Mouse (Mus musculus): ENCODE data around the gene Sox30. TPM values are rescaled to one million over a fixed set of nuclear protein-coding genes. Genes with fewer than 3 reads are reported as not detected.

Gene Sox30
- total and polyA plus RNA-seq, 3 experiments: not detected

DNA sequence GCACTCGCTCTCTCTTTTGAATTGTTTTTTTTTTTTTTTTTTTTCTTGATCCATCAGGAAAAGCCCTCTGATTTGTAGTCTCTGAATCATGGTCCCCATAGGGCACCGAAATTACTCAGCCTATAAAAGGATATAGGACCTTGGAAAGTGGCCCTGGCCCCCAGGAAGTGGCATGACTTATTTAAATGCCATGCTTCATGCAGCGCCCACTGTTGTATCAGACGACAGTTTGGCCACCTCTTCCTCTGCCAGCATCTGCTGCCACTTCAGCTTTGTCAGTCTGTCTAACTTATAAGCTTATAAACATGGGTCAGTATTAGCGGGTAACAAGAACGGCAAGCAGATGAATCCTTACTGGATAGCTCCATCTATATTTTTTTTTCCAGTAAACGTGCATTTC is 52.8 kb downstream of the Sox30 start:
- H3K4me3 ChIP-seq (replicated peaks in 1 of 3; ENCODE audit: low read depth in 2 of 3, low read length in 2 of 3, poor library complexity in 1 of 3): no peak overlapping the region
- TF ChIP-seq NRF1 (IDR thresholded peaks at IDR 0.05; ENCODE audit: low read depth, low read length): no peak
- no peak for TF ChIP-seq RAD21 (IDR thresholded peaks at IDR 0.05; ENCODE audit: low read depth, low read length)
- no peak for TF ChIP-seq ZNF384 (IDR thresholded peaks at IDR 0.05; ENCODE audit: low read depth, low read length)
- TF ChIP-seq USF2 (conservative IDR thresholded peaks at IDR 0.05; ENCODE audit: low read depth, low read length): no peak
- no peak for TF ChIP-seq ZKSCAN1 (IDR thresholded peaks at IDR 0.05; ENCODE audit: borderline replicate concordance, low read depth, low read length)
- TF ChIP-seq MEF2A (IDR thresholded peaks at IDR 0.05; ENCODE audit: borderline replicate concordance, low read depth, low read length): no peak
- no peak for TF ChIP-seq SIN3A (IDR thresholded peaks at IDR 0.05; ENCODE audit: low read length)
- no peak for TF ChIP-seq JUND (conservative IDR thresholded peaks at IDR 0.05; ENCODE audit: low read depth, low read length)
- TF ChIP-seq TCF12 (IDR thresholded peaks at IDR 0.05; ENCODE audit: low read depth, low read length): no peak
- no peak for TF ChIP-seq TBP (conservative IDR thresholded peaks at IDR 0.05; ENCODE audit: low read depth, low read length)
- TF ChIP-seq ZMIZ1 (IDR thresholded peaks at IDR 0.05; ENCODE audit: low read depth, low read length): no peak
- no peak for TF ChIP-seq PAX5 (IDR thresholded peaks at IDR 0.05; ENCODE audit: low read length)
- no peak for TF ChIP-seq CTCF (conservative IDR thresholded peaks at IDR 0.05 in 1 of 2, IDR thresholded peaks at IDR 0.05 in 1 of 2; ENCODE audit: low read depth in 2 of 2, low read length in 2 of 2)
- TF ChIP-seq ELF1 (IDR thresholded peaks at IDR 0.05; ENCODE audit: low read depth, low read length): no peak
- no peak for TF ChIP-seq EP300 (IDR thresholded peaks at IDR 0.05; ENCODE audit: low read length)
- TF ChIP-seq POLR2A (IDR thresholded peaks at IDR 0.05; ENCODE audit: low read depth, low read length): no peak
- no peak for TF ChIP-seq JUN (IDR thresholded peaks at IDR 0.05; ENCODE audit: insufficient read depth, low read depth, low read length)
- no peak for TF ChIP-seq KAT2A (IDR thresholded peaks at IDR 0.05; ENCODE audit: insufficient replicate concordance, low read length)
- no peak overlapping the region for H3K9ac ChIP-seq (ENCODE audit: insufficient read depth, low read depth)
- no peak for DNase-seq (ENCODE audit: extremely low read depth)
- in situ Hi-C loops (cut with MboI; ENCODE audit: low pct_ligation_motif_present, low pct_unique_long_range_greater_than_20kb, low sequenced_read_pairs) (loop anchor here (10.0 kb wide), 1 partner anchor 162 kb away; no protein-coding TSS in a partner anchor), dilution Hi-C loops (cut with MboI; ENCODE audit: extremely low pct_ligation_motif_present, extremely low pct_unique_long_range_greater_than_20kb, low sequenced_read_pairs) (no loop called here)
- no peaks in the 10 kb centered on the region for H3K27me3 ChIP-seq (replicated peaks)
- peaks cover 0 to 15% of the 10 kb centered on the region in 2 experiments; a peak in 2 of 4 replicates for H3K4me1 ChIP-seq (ENCODE audit: control insufficient read depth in 1 of 2, insufficient read depth in 2 of 2)
- H3K27ac ChIP-seq (ENCODE audit: insufficient read depth, low read depth): no peak overlapping the region
- H3K36me3 ChIP-seq (replicated peaks in 1 of 2; ENCODE audit: control insufficient read depth in 1 of 2, insufficient read depth in 1 of 2, low read length in 1 of 2): no peaks in the 10 kb centered on the region
- no peaks in the 10 kb centered on the region for H3K79me2 ChIP-seq (replicated peaks; ENCODE audit: control insufficient read depth, extremely low read depth, insufficient read depth, poor library complexity, severe bottlenecking)
- no peak overlapping the region for H3K4me2 ChIP-seq (ENCODE audit: insufficient read depth, low read depth, poor library complexity, severe bottlenecking)
- no peaks in the 10 kb centered on the region for H3K9me3 ChIP-seq (replicated peaks; ENCODE audit: low read length)

GRCm38 (mm10) chr11:46036374-46036773 is 56.3 kb downstream of the Sox30 start:
- Histone ChIP-seq H3K79me2 (replicated peaks; ENCODE audit: control insufficient read depth, extremely low read depth, insufficient read depth, poor library complexity, severe bottlenecking) (no peaks in the 10 kb centered on the region), H3K36me3 (replicated peaks in 1 of 2; ENCODE audit: control insufficient read depth in 1 of 2, insufficient read depth in 1 of 2, low read length in 1 of 2) (no peaks in the 10 kb centered on the region), H3K4me2 (ENCODE audit: insufficient read depth, low read depth, poor library complexity, severe bottlenecking) (no peak overlapping the region), H3K27ac (ENCODE audit: insufficient read depth, low read depth) (no peak overlapping the region), H3K27me3 (replicated peaks) (no peaks in the 10 kb centered on the region), H3K4me3 (replicated peaks in 1 of 3; ENCODE audit: low read depth in 2 of 3, low read length in 2 of 3, poor library complexity in 1 of 3) (no peak overlapping the region), H3K9me3 (replicated peaks; ENCODE audit: low read length) (no peaks in the 10 kb centered on the region), H3K4me1 (ENCODE audit: control insufficient read depth in 1 of 2, insufficient read depth in 2 of 2) (peaks cover 0 to 15% of the 10 kb centered on the region in 2 experiments; a peak in 2 of 4 replicates), H3K9ac (ENCODE audit: insufficient read depth, low read depth) (no peak overlapping the region)
- dilution Hi-C loops (cut with MboI; ENCODE audit: extremely low pct_ligation_motif_present, extremely low pct_unique_long_range_greater_than_20kb, low sequenced_read_pairs): no loop called here
- TF ChIP-seq TCF12 (IDR thresholded peaks at IDR 0.05; ENCODE audit: low read depth, low read length) (no peak), USF1 (IDR thresholded peaks at IDR 0.05; ENCODE audit: low read depth, low read length) (no peak), MAFK (IDR thresholded peaks at IDR 0.05; ENCODE audit: insufficient replicate concordance, low read length) (no peak), POLR2AphosphoS2 (IDR thresholded peaks at IDR 0.05; ENCODE audit: low read depth, low read length) (no peak), ZNF384 (IDR thresholded peaks at IDR 0.05; ENCODE audit: low read depth, low read length) (no peak), HCFC1 (IDR thresholded peaks at IDR 0.05; ENCODE audit: low read depth, low read length) (no peak), EP300 (IDR thresholded peaks at IDR 0.05; ENCODE audit: low read length) (no peak), CHD1 (IDR thresholded peaks at IDR 0.05; ENCODE audit: low read depth, low read length) (no peak), NELFE (IDR thresholded peaks at IDR 0.05; ENCODE audit: low read depth, low read length) (no peak), USF2 (conservative IDR thresholded peaks at IDR 0.05; ENCODE audit: low read depth, low read length) (no peak), BHLHE40 (IDR thresholded peaks at IDR 0.05; ENCODE audit: low read depth, low read length) (no peak), MYC (IDR thresholded peaks at IDR 0.05; ENCODE audit: low read depth, low read length) (no peak), JUN (IDR thresholded peaks at IDR 0.05; ENCODE audit: insufficient read depth, low read depth, low read length) (no peak), ZMIZ1 (IDR thresholded peaks at IDR 0.05; ENCODE audit: low read depth, low read length) (no peak), ETS1 (conservative IDR thresholded peaks at IDR 0.05; ENCODE audit: low read depth, low read length) (no peak)
- in situ Hi-C loops (cut with MboI; ENCODE audit: low pct_ligation_motif_present, low pct_unique_long_range_greater_than_20kb, low sequenced_read_pairs): loop anchor here (10.0 kb wide), 1 partner anchor 158 kb away; no protein-coding TSS in a partner anchor
- no peak for DNase-seq (ENCODE audit: extremely low read depth)
